Mouse (Mus musculus) liver, embryonic 11.5 days (tissue): Measurements from ENCODE around the gene Pah. TPM values are rescaled to one million over a fixed set of nuclear protein-coding genes. Genes with fewer than 3 reads are reported as not detected.
A peak's percentile ranks its signal among the peaks of the same experiment; 100 is the strongest.

Experiments
- ATAC-seq: fragments of 200-750 bp; cut with Nextera tagmentation; replicated peaks from 2 replicates; pipeline ENCODE4 v1.8.0; 2017; ENCODE audit warnings: moderate number of reproducible peaks, mild to moderate bottlenecking, moderate TSS enrichment, moderate library complexity; ENCODE audit not compliant: low FRiP score
- DNase-seq: peaks from one replicate; pipeline ENCODE4 v3.0.0-alpha.2; 2017; ENCODE audit warnings: low spot score
- H3K27ac ChIP-seq: fragments of 300-500 bp; sonication (generic); 2 replicates; pipeline ENCODE4 v1.5.1; 2014; ENCODE audit warnings: mild to moderate bottlenecking, low read depth, low read length, control low read depth
- H3K27me3 ChIP-seq: fragments of 300-500 bp; sonication (generic); replicated peaks from 2 replicates; pipeline ENCODE4 v1.6.1; 2014; ENCODE audit warnings: low read length, mixed read lengths; ENCODE audit not compliant: control insufficient read depth, insufficient read depth
- H3K36me3 ChIP-seq: fragments of 300-500 bp; sonication (generic); 2 replicates; pipeline ENCODE4 v1.6.1; 2014; ENCODE audit warnings: mild to moderate bottlenecking, low read length, moderate library complexity, mixed read lengths; ENCODE audit not compliant: control insufficient read depth, insufficient read depth
- H3K4me1 ChIP-seq: fragments of 300-500 bp; sonication (generic); replicated peaks from 2 replicates; pipeline ENCODE4 v1.6.1; 2014; ENCODE audit warnings: low read length, mixed read lengths; ENCODE audit not compliant: control insufficient read depth, insufficient read depth
- H3K4me2 ChIP-seq: fragments of 300-500 bp; sonication (generic); 2 replicates; pipeline ENCODE4 v1.6.1; 2014; ENCODE audit warnings: mild to moderate bottlenecking, control low read depth, moderate library complexity
- H3K4me3 ChIP-seq: fragments of 300-500 bp; sonication (generic); 2 replicates; pipeline ENCODE4 v1.5.1; 2014; ENCODE audit warnings: low read depth, low read length, control low read depth
- H3K9ac ChIP-seq: fragments of 300-500 bp; sonication (generic); 2 replicates; pipeline ENCODE4 v1.6.1; 2014; ENCODE audit warnings: low read depth, low read length, control low read depth
- H3K9me3 ChIP-seq: fragments of 300-500 bp; sonication (generic); 2 replicates; pipeline ENCODE4 v1.6.1; 2016; ENCODE audit warnings: low read length, inconsistent platforms, mixed read lengths; ENCODE audit not compliant: control insufficient read depth
- WGBS: fragments of 180-500 bp; shearing (Covaris S2); extraction: QIAGEN DNeasy Blood & Tissue Kit; methylation state at CpG from one replicate; pipeline ENCODE4 v1.1.7; 2014; 5-methylcytosine and 5-hydroxymethylcytosine counted together
- polyA plus RNA-seq: library from polyadenylated mRNA; unstranded; fragments of >200 nt; fragmentation: Nextera tagmentation; extraction: Ambion mirVana; gene quantifications from 2 replicates; pipeline ENCODE4 v1.2.1, GENCODE M21; 2014

Gene Pah
- polyA plus RNA-seq, 1 experiment from 2014 or later: 4.6 TPM

GRCm38 (mm10) chr10:87497056-87497455 is 24.5 kb upstream of the Pah start:
- WGBS: 73% methylated on average over 2 of the region's 2 CpGs
- H3K9me3 ChIP-seq: no peaks in the 10 kb centered on the region
- H3K27ac ChIP-seq: no peak overlapping the region
- H3K36me3 ChIP-seq: no peaks in the 10 kb centered on the region
- DNase-seq: no peak
- H3K9ac ChIP-seq: no peak overlapping the region
- no peak overlapping the region for H3K4me3 ChIP-seq
- ATAC-seq: no peak
- H3K4me2 ChIP-seq: no peak overlapping the region
- no peaks in the 10 kb centered on the region for H3K4me1 ChIP-seq
- peaks cover 75% of the 10 kb centered on the region for H3K27me3 ChIP-seq

- WGBS: 32% methylated on average over 20 of the region's 20 CpGs
- no peak for DNase-seq
- Histone ChIP-seq H3K4me2 (no peak overlapping the region), H3K9ac (no peak overlapping the region), H3K4me1 (no peaks in the 10 kb centered on the region), H3K4me3 (no peak overlapping the region), H3K27ac (no peak overlapping the region), H3K36me3 (no peaks in the 10 kb centered on the region), H3K9me3 (no peaks in the 10 kb centered on the region), H3K27me3 (peaks cover 50% of the 10 kb centered on the region)
- ATAC-seq: no peak
These were observed 20.5 kb upstream of the Pah start for GRCm38 (mm10) chr10:87500926-87501658.

GRCm38 (mm10) chr10:87501659-87502042 is 19.9 kb upstream of the Pah start:
- ATAC-seq: no peak
- H3K27me3 ChIP-seq: peaks cover 49% of the 10 kb centered on the region
- H3K27ac ChIP-seq: no peak overlapping the region
- H3K4me3 ChIP-seq: no peak overlapping the region
- 27% methylated on average over 7 of the region's 7 CpGs for WGBS
- DNase-seq: no peak
- H3K9ac ChIP-seq: no peak overlapping the region
- no peaks in the 10 kb centered on the region for H3K4me1 ChIP-seq
- no peaks in the 10 kb centered on the region for H3K36me3 ChIP-seq
- H3K9me3 ChIP-seq: no peaks in the 10 kb centered on the region
- H3K4me2 ChIP-seq: no peak overlapping the region

- H3K27me3 ChIP-seq: peaks cover 47% of the 10 kb centered on the region
- WGBS: 31% methylated on average over 5 of the region's 5 CpGs
- no peak for DNase-seq
These were observed 19.3 kb upstream of the Pah start for GRCm38 (mm10) chr10:87502283-87502682.

GRCm38 (mm10) chr10:87503946-87504345 is 17.6 kb upstream of the Pah start:
- Histone ChIP-seq H3K4me1 (no peaks in the 10 kb centered on the region), H3K36me3 (no peaks in the 10 kb centered on the region), H3K27me3 (peaks cover 41% of the 10 kb centered on the region), H3K9ac (no peak overlapping the region), H3K4me2 (no peak overlapping the region), H3K27ac (no peak overlapping the region), H3K4me3 (no peak overlapping the region), H3K9me3 (no peaks in the 10 kb centered on the region)
- 5% methylated on average over 10 of the region's 10 CpGs for WGBS
- no peak for DNase-seq
- no peak for ATAC-seq

More at GRCm38 (mm10) chr10:87502283-87502682, 19.3 kb upstream of the Pah start:
- ATAC-seq: no peak
- no peaks in the 10 kb centered on the region for H3K36me3 ChIP-seq
- no peak overlapping the region for H3K4me3 ChIP-seq
- no peaks in the 10 kb centered on the region for H3K4me1 ChIP-seq
- no peak overlapping the region for H3K4me2 ChIP-seq
- no peak overlapping the region for H3K27ac ChIP-seq
- H3K9me3 ChIP-seq: no peaks in the 10 kb centered on the region
- H3K9ac ChIP-seq: no peak overlapping the region

- Histone ChIP-seq H3K27ac (no peak overlapping the region), H3K9ac (no peak overlapping the region), H3K4me3 (no peak overlapping the region), H3K27me3 (peaks cover 2% of the 10 kb centered on the region; the same call in 1 of the 2 replicates), H3K9me3 (no peaks in the 10 kb centered on the region), H3K4me2 (no peak overlapping the region), H3K36me3 (no peaks in the 10 kb centered on the region), H3K4me1 (no peaks in the 10 kb centered on the region)
- WGBS: 81% methylated on average over 4 of the region's 4 CpGs
- ATAC-seq (no peak), DNase-seq (no peak)
These were observed 13.0 kb upstream of the Pah start for GRCm38 (mm10) chr10:87508581-87508980.

GRCm38 (mm10) chr10:87513052-87513451 is 8.5 kb upstream of the Pah start:
- ATAC-seq: no peak
- no peaks in the 10 kb centered on the region for H3K27me3 ChIP-seq
- H3K9me3 ChIP-seq: no peaks in the 10 kb centered on the region
- H3K36me3 ChIP-seq: no peaks in the 10 kb centered on the region
- H3K4me1 ChIP-seq: no peaks in the 10 kb centered on the region
- DNase-seq: no peak
- H3K4me3 ChIP-seq: no peak overlapping the region
- no peak overlapping the region for H3K4me2 ChIP-seq
- no peak overlapping the region for H3K27ac ChIP-seq
- H3K9ac ChIP-seq: no peak overlapping the region

- no peak overlapping the region for H3K9ac ChIP-seq
- no peak for ATAC-seq
- H3K4me1 ChIP-seq: no peaks in the 10 kb centered on the region
- DNase-seq: no peak
- no peak overlapping the region for H3K4me3 ChIP-seq
- no peaks in the 10 kb centered on the region for H3K27me3 ChIP-seq
- no peaks in the 10 kb centered on the region for H3K36me3 ChIP-seq
- no peak overlapping the region for H3K27ac ChIP-seq
- no peaks in the 10 kb centered on the region for H3K9me3 ChIP-seq
- no peak overlapping the region for H3K4me2 ChIP-seq
- WGBS: 58% methylated on average over 2 of the region's 2 CpGs
These were observed 3.0 kb upstream of the Pah start for GRCm38 (mm10) chr10:87518585-87518984.

- DNase-seq (no peak), ATAC-seq (peak; percentile 67; the same call in 1 of the 2 replicates)
- Histone ChIP-seq H3K27me3 (no peaks in the 10 kb centered on the region), H3K4me2 (peak overlapping the region; percentile 31; the same call in 1 of the 2 replicates), H3K4me1 (no peaks in the 10 kb centered on the region), H3K27ac (peak overlapping the region; percentile 45; the same call in 1 of the 2 replicates), H3K36me3 (no peaks in the 10 kb centered on the region), H3K9me3 (no peaks in the 10 kb centered on the region), H3K9ac (no peak overlapping the region), H3K4me3 (no peak overlapping the region)
- WGBS: 55% methylated on average over 4 of the region's 4 CpGs
These were observed 1.0 kb upstream of the Pah start for GRCm38 (mm10) chr10:87520401-87521116.
